Mouse (Mus musculus): ENCODE results near the gene Aspm. TPM values are rescaled to one million over a fixed set of nuclear protein-coding genes. Genes with fewer than 3 reads are reported as not detected.

The Aspm gene
- polyA plus RNA-seq (2015; fragmentation: Illumina TruSeq; extraction: RNeasy Lipid Tissue Mini Kit (QIAGEN cat#74804); ENCODE audit: insufficient read depth, low replicate concordance) = 4.4 TPM

DNA sequence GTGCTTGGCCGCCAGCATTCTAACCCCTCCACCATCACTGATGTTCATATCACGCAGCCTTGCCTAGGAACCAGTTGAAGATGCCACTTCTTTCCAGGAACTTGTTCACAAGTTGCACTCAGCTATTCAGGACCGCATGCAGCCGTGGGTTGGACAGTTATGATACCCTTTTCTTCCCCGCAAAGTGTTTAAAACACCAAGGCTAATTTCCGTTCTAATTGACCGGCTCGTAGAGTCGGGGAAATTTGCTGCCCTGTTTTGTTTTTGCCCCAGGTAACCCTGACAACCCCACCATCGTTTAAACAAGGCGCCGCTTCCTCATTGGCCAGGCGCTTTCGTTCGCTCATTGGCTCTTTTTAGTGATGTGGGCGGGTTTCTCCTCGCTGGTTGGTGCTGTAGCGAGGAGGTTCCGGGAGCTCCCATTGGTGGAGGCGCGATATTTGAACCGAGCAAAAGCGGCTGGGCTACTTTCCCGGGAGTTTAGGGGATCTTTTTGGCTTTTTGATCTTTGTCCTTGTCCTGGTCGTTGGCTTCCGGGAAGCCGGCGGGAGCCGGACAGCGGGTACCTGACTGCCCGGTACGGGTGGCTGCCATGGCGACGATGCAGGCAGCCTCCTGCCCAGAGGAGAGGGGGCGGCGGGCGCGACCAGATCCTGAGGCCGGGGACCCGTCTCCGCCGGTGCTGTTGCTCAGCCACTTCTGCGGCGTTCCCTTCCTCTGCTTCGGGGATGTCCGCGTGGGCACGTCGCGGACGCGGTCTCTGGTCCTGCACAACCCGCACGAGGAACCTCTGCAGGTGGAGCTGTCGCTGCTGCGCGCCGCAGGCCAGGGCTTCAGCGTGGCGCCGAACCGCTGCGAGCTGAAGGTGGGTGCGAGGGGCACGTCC, at the start of gene Aspm:
TSS of gene Aspm (plus strand) at position 433 of the 886 bp plus-strand sequence.

GRCm38 (mm10) chr1:139421875-139422791, 32.4 kb upstream of the Aspm start, which contains the start of gene Zbtb41:
TSS of gene Zbtb41 (plus strand) at chr1:139422288.

DNA sequence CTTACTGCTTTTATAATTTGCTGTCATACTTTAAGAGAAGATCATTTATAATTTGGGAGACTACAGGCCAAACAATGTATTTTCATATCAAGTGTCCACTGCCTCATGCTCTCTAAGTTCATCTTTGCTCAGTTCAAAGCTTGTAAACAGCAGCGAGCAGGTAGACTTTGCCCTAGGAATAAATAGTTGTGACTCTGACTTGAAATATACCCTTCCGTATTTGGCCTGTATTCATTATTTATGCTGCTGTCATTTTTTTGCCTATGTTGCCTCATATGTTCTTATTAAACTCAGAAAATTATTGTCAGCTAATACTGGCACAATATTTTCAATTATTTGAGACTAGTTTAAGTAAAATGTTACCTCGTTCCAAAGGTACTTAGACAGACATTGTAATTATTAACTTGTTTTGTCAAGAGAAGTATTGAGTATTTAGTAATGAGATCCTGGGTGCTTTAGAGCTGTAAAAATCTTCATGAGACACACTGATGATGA, 46.7 kb downstream of the Aspm start, which contains the start of gene F13b:
TSS of gene F13b (plus strand) at position 445 of the 495 bp plus-strand sequence.

Other genes starting within 250 kb of the Aspm start
- gene Crb1, start 77.7 kb upstream of the Aspm start, polyA plus RNA-seq (2015; fragmentation: Illumina TruSeq; extraction: RNeasy Lipid Tissue Mini Kit (QIAGEN cat#74804); ENCODE audit: insufficient read depth, low replicate concordance) = not detected
- gene Zbtb41, start 32.5 kb upstream of the Aspm start, polyA plus RNA-seq (2015; fragmentation: Illumina TruSeq; extraction: RNeasy Lipid Tissue Mini Kit (QIAGEN cat#74804); ENCODE audit: insufficient read depth, low replicate concordance) = 15.0 TPM
- not detected for gene F13b, start 46.9 kb downstream of the Aspm start, polyA plus RNA-seq (2015; fragmentation: Illumina TruSeq; extraction: RNeasy Lipid Tissue Mini Kit (QIAGEN cat#74804); ENCODE audit: insufficient read depth, low replicate concordance)
- not detected for gene Cfhr1, start 105.5 kb downstream of the Aspm start, polyA plus RNA-seq (2015; fragmentation: Illumina TruSeq; extraction: RNeasy Lipid Tissue Mini Kit (QIAGEN cat#74804); ENCODE audit: insufficient read depth, low replicate concordance)

Measured in spleen, adult 10 weeks (tissue).